Mouse (Mus musculus) erythroid progenitor cell, adult 5-6 weeks (primary cell): ENCODE data around the gene Gm28363. TPM values are rescaled to one million over a fixed set of nuclear protein-coding genes. Genes with fewer than 3 reads are reported as not detected.
"Not testable (repeated sequence)": the region's sequence is repeated elsewhere in the genome, so short reads cannot be mapped to it uniquely, and the experiment has no call there.

Experiments
- ATAC-seq: replicated peaks from 2 replicates; pipeline ENCODE4 v1.8.0; 2016; ENCODE audit warnings: moderate number of reproducible peaks, mild to moderate bottlenecking, moderate TSS enrichment, inconsistent platforms; ENCODE audit not compliant: poor library complexity, low FRiP score, severe bottlenecking
- total RNA-seq, 2 experiments: library from RNA; stranded (forward) in 1 of 2; stranded (reverse) in 1 of 2; fragments of 150-400 nt in 1 of 2; fragments of 186-747, 209-891 nt in 1 of 2; gene quantifications; 2 replicates each; pipeline versions ENCODE4 v1.2.3 to v1.2.4; 2015 to 2017; ENCODE audit warnings: low replicate concordance in 2 of 2

The Gm28363 gene
- total RNA-seq (2015; ENCODE audit: low replicate concordance) (not detected in 2 replicates), total RNA-seq (2017; ENCODE audit: low replicate concordance) (not detected in 2 replicates)

DNA sequence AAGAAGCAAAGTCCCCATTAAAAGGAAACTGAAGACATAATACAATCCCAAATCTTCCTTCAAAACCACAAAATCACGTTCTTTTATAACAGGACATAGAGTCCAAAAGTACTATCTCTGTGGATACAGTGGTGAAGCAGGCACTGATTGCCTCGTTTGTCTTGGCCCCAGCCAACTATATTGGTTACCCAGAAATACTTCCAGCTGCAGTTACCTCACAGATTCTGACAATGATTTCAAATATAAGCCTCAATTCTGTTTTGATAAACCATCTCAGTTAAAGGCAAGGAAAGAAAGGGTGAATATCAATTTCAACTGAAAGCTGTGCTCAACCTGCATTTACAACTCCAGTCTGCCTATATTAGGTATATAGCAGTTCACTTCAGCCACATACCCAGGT is at the start of gene Gm28363:
Gm28363 (plus strand) TSS at position 301 of the 400 bp plus-strand sequence.
- ATAC-seq: not testable (repeated sequence)

DNA sequence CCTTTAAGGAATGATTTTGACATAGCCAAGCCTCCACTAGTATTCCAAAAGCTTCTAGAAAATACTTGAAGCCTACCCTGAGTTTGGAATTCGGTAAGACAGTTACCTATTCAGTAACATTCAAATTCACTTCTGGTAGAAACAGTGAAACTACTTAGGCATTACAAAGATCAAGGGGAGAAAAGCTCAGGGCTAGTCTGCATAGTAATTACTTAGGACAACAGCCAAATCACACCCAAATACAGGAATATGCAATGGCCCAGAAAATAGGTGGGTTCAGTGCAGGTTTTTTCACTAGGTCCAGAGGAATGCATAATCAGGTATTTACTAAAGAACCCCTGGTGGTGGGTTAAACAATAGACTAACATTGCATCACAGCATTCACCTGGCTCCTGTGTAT is 46.7 kb upstream of the Gm28363 start:
- not testable (repeated sequence) for ATAC-seq

Other genes starting within 250 kb of the Gm28363 start
- not detected in 2 replicates for gene B020011L13Rik, start 84.0 kb downstream of the Gm28363 start, total RNA-seq (2015; ENCODE audit: low replicate concordance)
- gene B020011L13Rik, start 84.0 kb downstream of the Gm28363 start, total RNA-seq (2017; ENCODE audit: low replicate concordance): not detected in 2 replicates
- gene Gm28360, start 132.9 kb downstream of the Gm28363 start, total RNA-seq (2015; ENCODE audit: low replicate concordance): not detected in 2 replicates
- gene Gm28360, start 132.9 kb downstream of the Gm28363 start, total RNA-seq (2017; ENCODE audit: low replicate concordance): not detected in 2 replicates
- gene Gm28168, start 230.9 kb downstream of the Gm28363 start, total RNA-seq (2015; ENCODE audit: low replicate concordance): not detected in 2 replicates
- not detected in 2 replicates for gene Gm28168, start 230.9 kb downstream of the Gm28363 start, total RNA-seq (2017; ENCODE audit: low replicate concordance)